Mouse (Mus musculus) NIH3T3 (cell line): ENCODE measurements at regions not wholly inside any gene's neighbourhood (a gene's known extent, or its start where the extent isn't known, plus 50 kb on each side); places are given as distances from the start of the nearest gene placed in this dataset.
"Not testable (repeated sequence)": the region's sequence is repeated elsewhere in the genome, so short reads cannot be mapped to it uniquely, and the experiment has no call there.

ENCODE experiments used
- DNase-seq: peaks from one replicate; pipeline ENCODE4 v3.0.0-alpha.2; 2012; ENCODE audit warnings: low read depth

GRCm38 (mm10) chr3:117116210-117116609 lies 147.4 kb upstream of the Palmd start:
- DNase-seq: no peak

GRCm38 (mm10) chr3:117112766-117113165 lies 144.0 kb upstream of the Palmd start:
- DNase-seq: no peak

GRCm38 (mm10) chr3:117112304-117112703 lies 143.5 kb upstream of the Palmd start:
- DNase-seq: no peak

GRCm38 (mm10) chr3:117108966-117109700 lies 140.3 kb upstream of the Palmd start:
- DNase-seq: no peak

GRCm38 (mm10) chr3:117107986-117108385 lies 139.2 kb upstream of the Palmd start:
- no peak for DNase-seq

- no peak for DNase-seq
Observed at GRCm38 (mm10) chr3:117107378-117107777, 138.6 kb upstream of the Palmd start.

- DNase-seq: peak; percentile 11
Observed at GRCm38 (mm10) chr3:117087646-117088045, 118.9 kb upstream of the Palmd start.

GRCm38 (mm10) chr3:117076734-117077133 lies 107.9 kb upstream of the Palmd start:
- DNase-seq: peak; percentile 44

GRCm38 (mm10) chr3:117073399-117073798 lies 104.6 kb upstream of the Palmd start:
- peak; percentile 11 for DNase-seq

- peak; percentile 48 for DNase-seq
Observed at GRCm38 (mm10) chr3:117072998-117073397, 104.2 kb upstream of the Palmd start.

GRCm38 (mm10) chr3:117071851-117072250 lies 103.1 kb upstream of the Palmd start:
- no peak for DNase-seq

- no peak for DNase-seq
Observed at GRCm38 (mm10) chr3:117067470-117068053, 98.8 kb upstream of the Palmd start.

- DNase-seq: no peak
Observed at GRCm38 (mm10) chr3:117065904-117066303, 97.1 kb upstream of the Palmd start.

- DNase-seq: no peak
Observed at GRCm38 (mm10) chr3:117061831-117062230, 93.0 kb upstream of the Palmd start.

GRCm38 (mm10) chr3:117061182-117061581 lies 92.4 kb upstream of the Palmd start:
- peak; percentile 14 for DNase-seq

- not testable (repeated sequence) for DNase-seq
Observed at GRCm38 (mm10) chr3:117054711-117055110, 85.9 kb upstream of the Palmd start.

GRCm38 (mm10) chr3:117051431-117051830 lies 82.6 kb upstream of the Palmd start:
- no peak for DNase-seq

GRCm38 (mm10) chr3:117050909-117051308 lies 82.1 kb upstream of the Palmd start:
- DNase-seq: no peak

- no peak for DNase-seq
Observed at GRCm38 (mm10) chr3:117049410-117049809, 80.6 kb upstream of the Palmd start.

- DNase-seq: no peak
Observed at GRCm38 (mm10) chr3:117044809-117045208, 76.0 kb upstream of the Palmd start.

GRCm38 (mm10) chr3:117044304-117044703 lies 75.5 kb upstream of the Palmd start:
- peak; percentile 46 for DNase-seq

GRCm38 (mm10) chr3:117038928-117039300 lies 70.1 kb upstream of the Palmd start:
- no peak for DNase-seq

- DNase-seq: no peak
Observed at GRCm38 (mm10) chr3:117038280-117038927, 69.6 kb upstream of the Palmd start.
